Mouse (Mus musculus): ENCODE results near the gene Rrp9. TPM values are rescaled to one million over a fixed set of nuclear protein-coding genes. Genes with fewer than 3 reads are reported as not detected.
A peak's percentile ranks its signal among the peaks of the same experiment; 100 is the strongest.

The Rrp9 gene
- polyA plus RNA-seq, 1 experiment from 2014 or later = 35.0 TPM

- WGBS = 31% methylated on average over 25 of the region's 26 CpGs
- ATAC-seq (ENCODE audit: low read depth) = peak; percentile 7; the same call in 1 of the 2 replicates
- DNase-seq (ENCODE audit: low spot score) = no peak
- Histone ChIP-seq H3K9me3 (ENCODE audit: control insufficient read depth, low read length) (no peaks in the 10 kb centered on the region), H3K9ac (ENCODE audit: low read depth, low read length) (peak within 1 kb of the TSS; percentile 76), H3K27me3 (replicated peaks; ENCODE audit: control insufficient read depth, insufficient read depth, low read length) (no peaks in the 10 kb centered on the region), H3K4me3 (ENCODE audit: low read depth, low read length) (peak within 1 kb of the TSS; percentile 59), H3K36me3 (ENCODE audit: control insufficient read depth, insufficient read depth, low read length) (peaks cover 35% of the 10 kb centered on the region), H3K4me1 (ENCODE audit: control insufficient read depth, insufficient read depth, low read length) (peaks cover 4% of the 10 kb centered on the region), H3K27ac (replicated peaks; ENCODE audit: low read depth, low read length) (no peak within 1 kb of the TSS; the same call in none of the 2 replicates), H3K4me2 (ENCODE audit: low read depth, low read length) (peak within 1 kb of the TSS; percentile 98)
Measured at GRCm38 (mm10) chr9:106465571-106466200, 10.1 kb upstream of the Rrp9 start, which contains the start of gene Gpr62. Gene Gpr62 (minus strand): TSS chr9:106465938.

- H3K4me3 ChIP-seq (ENCODE audit: low read depth, low read length) = no peak overlapping the region
- H3K9me3 ChIP-seq (ENCODE audit: control insufficient read depth, low read length) = no peaks in the 10 kb centered on the region
- H3K27me3 ChIP-seq (replicated peaks; ENCODE audit: control insufficient read depth, insufficient read depth, low read length) = no peaks in the 10 kb centered on the region
- DNase-seq (ENCODE audit: low spot score) = no peak
- H3K9ac ChIP-seq (ENCODE audit: low read depth, low read length) = no peak overlapping the region
- no peak overlapping the region for H3K27ac ChIP-seq (replicated peaks; ENCODE audit: low read depth, low read length)
- H3K4me1 ChIP-seq (ENCODE audit: control insufficient read depth, insufficient read depth, low read length) = peaks cover 4% of the 10 kb centered on the region
- ATAC-seq (ENCODE audit: low read depth) = no peak
- WGBS = 89% methylated on average over 6 of the region's 6 CpGs
- no peak overlapping the region for H3K4me2 ChIP-seq (ENCODE audit: low read depth, low read length)
- peaks cover 25% of the 10 kb centered on the region for H3K36me3 ChIP-seq (ENCODE audit: control insufficient read depth, insufficient read depth, low read length)
Measured at GRCm38 (mm10) chr9:106466721-106467120, 9.0 kb upstream of the Rrp9 start.

GRCm38 (mm10) chr9:106467746-106468145, 8.0 kb upstream of the Rrp9 start:
- H3K27ac ChIP-seq (replicated peaks; ENCODE audit: low read depth, low read length) = no peak overlapping the region
- H3K9me3 ChIP-seq (ENCODE audit: control insufficient read depth, low read length) = no peaks in the 10 kb centered on the region
- no peak overlapping the region for H3K4me3 ChIP-seq (ENCODE audit: low read depth, low read length)
- DNase-seq (ENCODE audit: low spot score) (no peak), ATAC-seq (ENCODE audit: low read depth) (no peak)
- no peak overlapping the region for H3K9ac ChIP-seq (ENCODE audit: low read depth, low read length)
- WGBS = 81% methylated on average over 7 of the region's 7 CpGs
- no peaks in the 10 kb centered on the region for H3K27me3 ChIP-seq (replicated peaks; ENCODE audit: control insufficient read depth, insufficient read depth, low read length)
- peaks cover 9% of the 10 kb centered on the region for H3K4me1 ChIP-seq (ENCODE audit: control insufficient read depth, insufficient read depth, low read length)
- peaks cover 15% of the 10 kb centered on the region for H3K36me3 ChIP-seq (ENCODE audit: control insufficient read depth, insufficient read depth, low read length)
- H3K4me2 ChIP-seq (ENCODE audit: low read depth, low read length) = no peak overlapping the region

GRCm38 (mm10) chr9:106469317-106469716, 6.4 kb upstream of the Rrp9 start:
- Histone ChIP-seq H3K9me3 (ENCODE audit: control insufficient read depth, low read length) (no peaks in the 10 kb centered on the region), H3K27ac (replicated peaks; ENCODE audit: low read depth, low read length) (no peak overlapping the region), H3K4me2 (ENCODE audit: low read depth, low read length) (no peak overlapping the region), H3K9ac (ENCODE audit: low read depth, low read length) (no peak overlapping the region), H3K27me3 (replicated peaks; ENCODE audit: control insufficient read depth, insufficient read depth, low read length) (no peaks in the 10 kb centered on the region), H3K36me3 (ENCODE audit: control insufficient read depth, insufficient read depth, low read length) (no peaks in the 10 kb centered on the region), H3K4me1 (ENCODE audit: control insufficient read depth, insufficient read depth, low read length) (peaks cover 9% of the 10 kb centered on the region), H3K4me3 (ENCODE audit: low read depth, low read length) (no peak overlapping the region)
- WGBS = 59% methylated on average over 6 of the region's 6 CpGs
- ATAC-seq (ENCODE audit: low read depth) (no peak), DNase-seq (ENCODE audit: low spot score) (no peak)

- WGBS = 61% methylated on average over 9 of the region's 9 CpGs
- ATAC-seq (ENCODE audit: low read depth) (no peak), DNase-seq (ENCODE audit: low spot score) (no peak)
- Histone ChIP-seq H3K27ac (replicated peaks; ENCODE audit: low read depth, low read length) (no peak overlapping the region), H3K9ac (ENCODE audit: low read depth, low read length) (no peak overlapping the region), H3K4me1 (ENCODE audit: control insufficient read depth, insufficient read depth, low read length) (peaks cover 6% of the 10 kb centered on the region), H3K27me3 (replicated peaks; ENCODE audit: control insufficient read depth, insufficient read depth, low read length) (no peaks in the 10 kb centered on the region), H3K4me3 (ENCODE audit: low read depth, low read length) (no peak overlapping the region), H3K4me2 (ENCODE audit: low read depth, low read length) (no peak overlapping the region), H3K9me3 (ENCODE audit: control insufficient read depth, low read length) (no peaks in the 10 kb centered on the region), H3K36me3 (ENCODE audit: control insufficient read depth, insufficient read depth, low read length) (no peaks in the 10 kb centered on the region)
Measured at GRCm38 (mm10) chr9:106469776-106470175, 6.0 kb upstream of the Rrp9 start.

GRCm38 (mm10) chr9:106470991-106471750, 4.6 kb upstream of the Rrp9 start:
- H3K4me2 ChIP-seq (ENCODE audit: low read depth, low read length) = peak overlapping the region; percentile 9; the same call in 1 of the 2 replicates
- no peaks in the 10 kb centered on the region for H3K9me3 ChIP-seq (ENCODE audit: control insufficient read depth, low read length)
- H3K4me3 ChIP-seq (ENCODE audit: low read depth, low read length) = no peak overlapping the region
- peaks cover 5% of the 10 kb centered on the region; the same call in 1 of the 2 replicates for H3K4me1 ChIP-seq (ENCODE audit: control insufficient read depth, insufficient read depth, low read length)
- 63% methylated on average over 14 of the region's 14 CpGs for WGBS
- H3K36me3 ChIP-seq (ENCODE audit: control insufficient read depth, insufficient read depth, low read length) = no peaks in the 10 kb centered on the region
- no peak overlapping the region for H3K9ac ChIP-seq (ENCODE audit: low read depth, low read length)
- H3K27ac ChIP-seq (replicated peaks; ENCODE audit: low read depth, low read length) = no peak overlapping the region
- DNase-seq (ENCODE audit: low spot score) (no peak), ATAC-seq (ENCODE audit: low read depth) (no peak)
- H3K27me3 ChIP-seq (replicated peaks; ENCODE audit: control insufficient read depth, insufficient read depth, low read length) = no peaks in the 10 kb centered on the region

- no peaks in the 10 kb centered on the region for H3K36me3 ChIP-seq (ENCODE audit: control insufficient read depth, insufficient read depth, low read length)
- H3K27ac ChIP-seq (replicated peaks; ENCODE audit: low read depth, low read length) = no peak overlapping the region
- H3K27me3 ChIP-seq (replicated peaks; ENCODE audit: control insufficient read depth, insufficient read depth, low read length) = no peaks in the 10 kb centered on the region
- H3K4me3 ChIP-seq (ENCODE audit: low read depth, low read length) = no peak overlapping the region
- ATAC-seq (ENCODE audit: low read depth) = peak; percentile 16; the same call in 1 of the 2 replicates
- peak overlapping the region; percentile 9; the same call in 1 of the 2 replicates for H3K4me2 ChIP-seq (ENCODE audit: low read depth, low read length)
- no peak overlapping the region for H3K9ac ChIP-seq (ENCODE audit: low read depth, low read length)
- WGBS = 10% methylated on average over 5 of the region's 5 CpGs
- H3K4me1 ChIP-seq (ENCODE audit: control insufficient read depth, insufficient read depth, low read length) = peaks cover 5% of the 10 kb centered on the region; the same call in 1 of the 2 replicates
- H3K9me3 ChIP-seq (ENCODE audit: control insufficient read depth, low read length) = no peaks in the 10 kb centered on the region
- DNase-seq (ENCODE audit: low spot score) = peak; percentile 77
Measured at GRCm38 (mm10) chr9:106471892-106472291, 3.9 kb upstream of the Rrp9 start.

- DNase-seq (ENCODE audit: low spot score) = no peak
- no peak overlapping the region for H3K4me2 ChIP-seq (ENCODE audit: low read depth, low read length)
- no peaks in the 10 kb centered on the region for H3K27me3 ChIP-seq (replicated peaks; ENCODE audit: control insufficient read depth, insufficient read depth, low read length)
- H3K9ac ChIP-seq (ENCODE audit: low read depth, low read length) = no peak overlapping the region
- no peaks in the 10 kb centered on the region for H3K9me3 ChIP-seq (ENCODE audit: control insufficient read depth, low read length)
- H3K4me3 ChIP-seq (ENCODE audit: low read depth, low read length) = no peak overlapping the region
- WGBS = 58% methylated on average over 4 of the region's 4 CpGs
- H3K27ac ChIP-seq (replicated peaks; ENCODE audit: low read depth, low read length) = peak overlapping the region; percentile 34; the same call in 1 of the 2 replicates
- peaks cover 5% of the 10 kb centered on the region; the same call in 1 of the 2 replicates for H3K4me1 ChIP-seq (ENCODE audit: control insufficient read depth, insufficient read depth, low read length)
- ATAC-seq (ENCODE audit: low read depth) = no peak
- H3K36me3 ChIP-seq (ENCODE audit: control insufficient read depth, insufficient read depth, low read length) = no peaks in the 10 kb centered on the region
Measured at GRCm38 (mm10) chr9:106472321-106472720, 3.4 kb upstream of the Rrp9 start.
